Mouse (Mus musculus) liver, postnatal 0 days (tissue): ENCODE data around the gene BC049762.

Experiments
- CTCF ChIP-seq: sonication (generic); IDR thresholded peaks from 2 replicates; pipeline ENCODE4 v1.5.1; 2016; ENCODE audit warnings: antibody characterized with exemption, low read depth
- EP300 ChIP-seq: IDR thresholded peaks from 2 replicates; pipeline ENCODE4 v1.6.1; 2016; ENCODE audit warnings: antibody characterized with exemption, low read depth, mild to moderate bottlenecking

DNA sequence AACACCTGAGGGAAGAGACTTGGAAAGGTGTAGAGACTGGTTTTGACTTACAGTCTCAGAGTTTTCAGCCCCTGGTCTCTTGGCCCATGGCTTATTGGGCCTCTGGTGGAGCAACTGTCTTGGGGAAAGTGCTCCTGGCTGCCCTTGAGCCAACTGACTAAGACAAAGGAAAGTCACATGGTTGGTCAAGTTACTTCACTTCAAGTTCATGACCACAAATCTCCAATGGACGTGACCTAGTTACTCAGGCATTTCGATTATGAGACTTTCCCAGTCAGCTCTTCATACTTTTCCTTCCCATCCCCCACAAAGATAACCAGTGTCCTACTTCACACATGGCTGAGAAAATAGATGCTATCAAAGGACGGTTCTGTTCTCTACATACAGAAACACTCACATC, 55.1 kb downstream of the BC049762 start:
- TF ChIP-seq EP300 (no peak), CTCF (no peak)
